Mouse (Mus musculus) stomach, embryonic 14.5 days (tissue): ENCODE data around the gene Kdm5a. TPM values are rescaled to one million over a fixed set of nuclear protein-coding genes. Genes with fewer than 3 reads are reported as not detected.

Experiments
- ATAC-seq: fragments of 200-750 bp; cut with Nextera tagmentation; 2 replicates; pipeline ENCODE4 v1.8.0; 2017; ENCODE audit warnings: low read depth, moderate TSS enrichment; ENCODE audit not compliant: insufficient number of reproducible peaks, insufficient read depth, low FRiP score
- H3K27ac ChIP-seq: fragments of 300-500 bp; sonication (generic); 2 replicates; pipeline ENCODE4 v1.5.1; 2014; ENCODE audit warnings: mild to moderate bottlenecking, low read length, moderate library complexity, mixed read lengths
- H3K27me3 ChIP-seq: fragments of 300-500 bp; sonication (generic); 2 replicates; pipeline ENCODE4 v1.6.1; 2014; ENCODE audit warnings: low read length, control low read depth, mixed read lengths; ENCODE audit not compliant: control insufficient read depth, insufficient read depth
- H3K36me3 ChIP-seq: fragments of 300-500 bp; sonication (generic); 2 replicates; pipeline ENCODE4 v1.6.1; 2014; ENCODE audit warnings: mild to moderate bottlenecking, control low read depth, low read length, moderate library complexity, mixed read lengths; ENCODE audit not compliant: control insufficient read depth, insufficient read depth
- H3K4me1 ChIP-seq: fragments of 300-500 bp; sonication (generic); 2 replicates; pipeline ENCODE4 v1.6.1; 2014; ENCODE audit warnings: low read length, control low read depth, mixed read lengths; ENCODE audit not compliant: control insufficient read depth, insufficient read depth
- H3K4me2 ChIP-seq: fragments of 300-500 bp; sonication (generic); replicated peaks from 2 replicates; pipeline ENCODE4 v1.6.1; 2014; ENCODE audit warnings: low read depth, low read length, control low read depth
- H3K4me3 ChIP-seq: fragments of 300-500 bp; sonication (generic); 2 replicates; pipeline ENCODE4 v1.5.1; 2014; ENCODE audit warnings: low read depth, low read length, control low read depth
- H3K9ac ChIP-seq: fragments of 300-500 bp; sonication (generic); replicated peaks from 2 replicates; pipeline ENCODE4 v1.6.1; 2014; ENCODE audit warnings: low read depth, mild to moderate bottlenecking, control low read depth, low read length, moderate library complexity, mixed read lengths
- H3K9me3 ChIP-seq: fragments of 300-500 bp; sonication (generic); 2 replicates; pipeline ENCODE4 v1.6.1; 2016; ENCODE audit warnings: low read depth, low read length, control low read depth; ENCODE audit not compliant: control insufficient read depth
- WGBS: fragments of 180-500 bp; shearing (Covaris S2); extraction: QIAGEN DNeasy Blood & Tissue Kit; methylation state at CpG from one replicate; pipeline ENCODE4 v1.1.7; 2014; 5-methylcytosine and 5-hydroxymethylcytosine counted together
- polyA plus RNA-seq: library from polyadenylated mRNA; unstranded; fragments of >200 nt; fragmentation: Nextera tagmentation; extraction: Ambion mirVana; gene quantifications from 2 replicates; pipeline ENCODE4 v1.2.1, GENCODE M21; 2014

The Kdm5a gene
- polyA plus RNA-seq, 1 experiment from 2014 or later, result 57.4 TPM

GRCm38 (mm10) chr6:120471991-120472441, 108.1 kb downstream of the Kdm5a start:
- no peaks in the 10 kb centered on the region for H3K27me3 ChIP-seq
- 21% methylated on average over 5 of the region's 5 CpGs for WGBS
- ATAC-seq, result no peak

GRCm38 (mm10) chr6:120472455-120473140, 108.7 kb downstream of the Kdm5a start:
- ATAC-seq, result no peak
- WGBS, result 38% methylated on average over 8 of the region's 8 CpGs
- Histone ChIP-seq H3K27ac (no peak overlapping the region), H3K9ac (no peak overlapping the region), H3K4me3 (no peak overlapping the region), H3K27me3 (no peaks in the 10 kb centered on the region), H3K9me3 (no peaks in the 10 kb centered on the region), H3K4me2 (no peak overlapping the region), H3K4me1 (no peaks in the 10 kb centered on the region), H3K36me3 (no peaks in the 10 kb centered on the region)

More at GRCm38 (mm10) chr6:120471991-120472441, 108.1 kb downstream of the Kdm5a start:
- Histone ChIP-seq H3K27ac (no peak overlapping the region), H3K9me3 (no peaks in the 10 kb centered on the region), H3K4me3 (no peak overlapping the region), H3K9ac (no peak overlapping the region), H3K36me3 (no peaks in the 10 kb centered on the region), H3K4me1 (no peaks in the 10 kb centered on the region), H3K4me2 (no peak overlapping the region)

- Histone ChIP-seq H3K9ac (no peak overlapping the region), H3K4me2 (no peak overlapping the region), H3K27me3 (no peaks in the 10 kb centered on the region), H3K27ac (no peak overlapping the region), H3K4me3 (no peak overlapping the region), H3K9me3 (no peaks in the 10 kb centered on the region), H3K36me3 (no peaks in the 10 kb centered on the region), H3K4me1 (no peaks in the 10 kb centered on the region)
- 56% methylated on average over 5 of the region's 5 CpGs for WGBS
- ATAC-seq, result peak; percentile 11; the same call in 1 of the 2 replicates
Measured at GRCm38 (mm10) chr6:120473427-120473826, 109.5 kb downstream of the Kdm5a start.

- WGBS, result 61% methylated on average over 8 of the region's 8 CpGs
- ATAC-seq, result peak; percentile 50; the same call in 1 of the 2 replicates
- H3K9me3 ChIP-seq, result no peaks in the 10 kb centered on the region
- H3K9ac ChIP-seq, result no peak overlapping the region
- H3K4me1 ChIP-seq, result no peaks in the 10 kb centered on the region
- H3K36me3 ChIP-seq, result no peaks in the 10 kb centered on the region
- H3K27ac ChIP-seq, result no peak overlapping the region
- no peaks in the 10 kb centered on the region for H3K27me3 ChIP-seq
- H3K4me2 ChIP-seq, result no peak overlapping the region
- H3K4me3 ChIP-seq, result no peak overlapping the region
Measured at GRCm38 (mm10) chr6:120475288-120475687, 111.4 kb downstream of the Kdm5a start.

GRCm38 (mm10) chr6:120479302-120479701, 115.4 kb downstream of the Kdm5a start:
- Histone ChIP-seq H3K27ac (no peak overlapping the region), H3K27me3 (no peaks in the 10 kb centered on the region), H3K9ac (no peak overlapping the region), H3K9me3 (no peaks in the 10 kb centered on the region), H3K36me3 (no peaks in the 10 kb centered on the region), H3K4me3 (no peak overlapping the region), H3K4me2 (no peak overlapping the region), H3K4me1 (no peaks in the 10 kb centered on the region)
- ATAC-seq, result no peak
- WGBS, result 69% methylated on average over 2 of the region's 2 CpGs

- H3K27me3 ChIP-seq, result no peaks in the 10 kb centered on the region
- H3K9ac ChIP-seq, result no peak overlapping the region
- no peak overlapping the region for H3K27ac ChIP-seq
- H3K4me1 ChIP-seq, result no peaks in the 10 kb centered on the region
- no peak for ATAC-seq
- WGBS, result 90% methylated on average over 5 of the region's 5 CpGs
- no peak overlapping the region for H3K4me3 ChIP-seq
- H3K4me2 ChIP-seq, result no peak overlapping the region
- H3K36me3 ChIP-seq, result no peaks in the 10 kb centered on the region
- H3K9me3 ChIP-seq, result no peaks in the 10 kb centered on the region
Measured at GRCm38 (mm10) chr6:120480361-120480760, 116.4 kb downstream of the Kdm5a start.

- H3K4me1 ChIP-seq, result no peaks in the 10 kb centered on the region
- 92% methylated on average over 6 of the region's 6 CpGs for WGBS
- ATAC-seq, result no peak
Measured at GRCm38 (mm10) chr6:120481538-120481937, 117.6 kb downstream of the Kdm5a start.

GRCm38 (mm10) chr6:120482021-120482420, 118.1 kb downstream of the Kdm5a start:
- 90% methylated on average over 14 of the region's 14 CpGs for WGBS
- no peak overlapping the region for H3K4me3 ChIP-seq

More at GRCm38 (mm10) chr6:120481538-120481937, 117.6 kb downstream of the Kdm5a start:
- H3K27ac ChIP-seq, result no peak overlapping the region
- H3K9ac ChIP-seq, result no peak overlapping the region
- H3K4me2 ChIP-seq, result no peak overlapping the region
- H3K4me3 ChIP-seq, result no peak overlapping the region
- no peaks in the 10 kb centered on the region for H3K27me3 ChIP-seq
- H3K9me3 ChIP-seq, result no peaks in the 10 kb centered on the region
- no peaks in the 10 kb centered on the region for H3K36me3 ChIP-seq

GRCm38 (mm10) chr6:120482756-120483155, 118.8 kb downstream of the Kdm5a start:
- ATAC-seq, result no peak

More at GRCm38 (mm10) chr6:120482021-120482420, 118.1 kb downstream of the Kdm5a start:
- no peaks in the 10 kb centered on the region for H3K9me3 ChIP-seq
- no peak overlapping the region for H3K27ac ChIP-seq
- H3K4me1 ChIP-seq, result no peaks in the 10 kb centered on the region
- no peaks in the 10 kb centered on the region for H3K36me3 ChIP-seq
- no peak for ATAC-seq
- H3K27me3 ChIP-seq, result no peaks in the 10 kb centered on the region
- no peak overlapping the region for H3K4me2 ChIP-seq
- no peak overlapping the region for H3K9ac ChIP-seq

More at GRCm38 (mm10) chr6:120482756-120483155, 118.8 kb downstream of the Kdm5a start:
- no peak overlapping the region for H3K27ac ChIP-seq
- H3K9ac ChIP-seq, result no peak overlapping the region
- no peaks in the 10 kb centered on the region for H3K9me3 ChIP-seq
- no peak overlapping the region for H3K4me3 ChIP-seq
- H3K36me3 ChIP-seq, result no peaks in the 10 kb centered on the region
- no peaks in the 10 kb centered on the region for H3K27me3 ChIP-seq
- H3K4me1 ChIP-seq, result no peaks in the 10 kb centered on the region
- 40% methylated on average over 6 of the region's 6 CpGs for WGBS
- no peak overlapping the region for H3K4me2 ChIP-seq
